Mouse (Mus musculus): Measurements from ENCODE around the gene R3hdm1.

GRCm38 (mm10) chr1:128166956-128167355, 63.9 kb downstream of the R3hdm1 start:
- TF ChIP-seq POLR2A (IDR thresholded peaks at IDR 0.05; ENCODE audit: insufficient read depth, low read length) (no peak), CTCF (IDR thresholded peaks at IDR 0.05; ENCODE audit: low read depth, low read length) (no peak)
